Mouse (Mus musculus) heart, embryonic 15.5 days (tissue): ENCODE data around the gene Slc25a30. TPM values are rescaled to one million over a fixed set of nuclear protein-coding genes. Genes with fewer than 3 reads are reported as not detected.
A peak's percentile ranks its signal among the peaks of the same experiment; 100 is the strongest.

Experiments used
- ATAC-seq: fragments of 200-750 bp; cut with Nextera tagmentation; replicated peaks from 2 replicates; pipeline ENCODE4 v1.8.0; 2017; ENCODE audit warnings: low read depth, moderate TSS enrichment; ENCODE audit not compliant: insufficient number of reproducible peaks, insufficient read depth, low FRiP score
- H3K27ac ChIP-seq: fragments of 300-500 bp; sonication (generic); 2 replicates; pipeline ENCODE4 v1.5.1; 2015; ENCODE audit warnings: mild to moderate bottlenecking, inconsistent platforms
- H3K27me3 ChIP-seq: fragments of 300-500 bp; sonication (generic); 2 replicates; pipeline ENCODE4 v1.6.1; 2015; ENCODE audit warnings: inconsistent platforms
- H3K36me3 ChIP-seq: fragments of 300-500 bp; sonication (generic); 2 replicates; pipeline ENCODE4 v1.6.1; 2015; ENCODE audit warnings: mild to moderate bottlenecking, inconsistent platforms
- H3K4me1 ChIP-seq: fragments of 300-500 bp; sonication (generic); replicated peaks from 2 replicates; pipeline ENCODE4 v1.6.1; 2015; ENCODE audit warnings: inconsistent platforms
- H3K4me2 ChIP-seq: fragments of 300-500 bp; sonication (generic); 2 replicates; pipeline ENCODE4 v1.6.1; 2015; ENCODE audit warnings: inconsistent platforms, mild to moderate bottlenecking, moderate library complexity
- H3K4me3 ChIP-seq: fragments of 300-500 bp; sonication (generic); 2 replicates; pipeline ENCODE4 v1.5.1; 2015; ENCODE audit warnings: mild to moderate bottlenecking, inconsistent platforms
- H3K9ac ChIP-seq: fragments of 300-500 bp; sonication (generic); 2 replicates; pipeline ENCODE4 v1.6.1; 2015; ENCODE audit warnings: mild to moderate bottlenecking, inconsistent platforms
- H3K9me3 ChIP-seq: fragments of 300-500 bp; sonication (generic); replicated peaks from 2 replicates; pipeline ENCODE4 v1.6.1; 2016; ENCODE audit warnings: inconsistent platforms
- WGBS: fragments of 180-500 bp; shearing (Covaris S2); methylation state at CpG from one replicate; pipeline ENCODE4 v1.1.7; 2015; ENCODE audit warnings: mixed read lengths; 5-methylcytosine and 5-hydroxymethylcytosine counted together
- polyA plus RNA-seq: library from polyadenylated mRNA; unstranded; fragments of >200 nt; fragmentation: Nextera tagmentation; extraction: Ambion mirVana; gene quantifications from 2 replicates; pipeline ENCODE4 v1.2.1, GENCODE M21; 2015

Gene Slc25a30
- polyA plus RNA-seq, 1 experiment from 2014 or later: 5.8 TPM

- 59% methylated on average over 17 of the region's 17 CpGs for WGBS
- Histone ChIP-seq H3K9me3 (no peaks in the 10 kb centered on the region), H3K4me2 (0 out of 2 replicates have a peak overlapping the region, but pooled peaks have one; percentile 19), H3K27me3 (no peaks in the 10 kb centered on the region), H3K27ac (no peak overlapping the region), H3K36me3 (peaks cover 28% of the 10 kb centered on the region; the same call in 1 of the 2 replicates), H3K4me1 (peaks cover 4% of the 10 kb centered on the region), H3K4me3 (no peak overlapping the region), H3K9ac (no peak overlapping the region)
- ATAC-seq: no peak
These were observed 19.2 kb downstream of the Slc25a30 start for GRCm38 (mm10) chr14:75767492-75768274.

GRCm38 (mm10) chr14:75761028-75761805 lies 25.6 kb downstream of the Slc25a30 start:
- no peak overlapping the region for H3K27ac ChIP-seq
- WGBS: 48% methylated on average over 10 of the region's 10 CpGs
- H3K9ac ChIP-seq: no peak overlapping the region
- no peak for ATAC-seq
- H3K4me1 ChIP-seq: no peaks in the 10 kb centered on the region
- no peak overlapping the region for H3K4me2 ChIP-seq
- no peak overlapping the region for H3K4me3 ChIP-seq
- peaks cover 9% of the 10 kb centered on the region; the same call in 1 of the 2 replicates for H3K36me3 ChIP-seq
- no peaks in the 10 kb centered on the region for H3K9me3 ChIP-seq
- no peaks in the 10 kb centered on the region for H3K27me3 ChIP-seq

- Histone ChIP-seq H3K36me3 (no peaks in the 10 kb centered on the region), H3K9me3 (no peaks in the 10 kb centered on the region), H3K4me3 (no peak overlapping the region), H3K4me1 (peaks cover 2% of the 10 kb centered on the region), H3K27me3 (no peaks in the 10 kb centered on the region), H3K4me2 (no peak overlapping the region), H3K9ac (no peak overlapping the region), H3K27ac (no peak overlapping the region)
- WGBS: 71% methylated on average over 7 of the region's 7 CpGs
- no peak for ATAC-seq
These were observed 28.4 kb downstream of the Slc25a30 start for GRCm38 (mm10) chr14:75758401-75758800.

- Histone ChIP-seq H3K9ac (no peak overlapping the region), H3K27ac (no peak overlapping the region), H3K9me3 (no peaks in the 10 kb centered on the region), H3K27me3 (no peaks in the 10 kb centered on the region), H3K4me1 (peaks cover 7% of the 10 kb centered on the region), H3K4me2 (no peak overlapping the region), H3K4me3 (no peak overlapping the region), H3K36me3 (no peaks in the 10 kb centered on the region)
- no peak for ATAC-seq
- WGBS: 80% methylated on average over 2 of the region's 2 CpGs
These were observed 29.0 kb downstream of the Slc25a30 start for GRCm38 (mm10) chr14:75757821-75758220.

- no peak overlapping the region for H3K4me3 ChIP-seq
- no peak overlapping the region for H3K9ac ChIP-seq
- no peaks in the 10 kb centered on the region for H3K36me3 ChIP-seq
- H3K4me1 ChIP-seq: peaks cover 16% of the 10 kb centered on the region
- 79% methylated on average over 6 of the region's 6 CpGs for WGBS
- no peaks in the 10 kb centered on the region for H3K27me3 ChIP-seq
- ATAC-seq: no peak
- no peak overlapping the region for H3K27ac ChIP-seq
- no peaks in the 10 kb centered on the region for H3K9me3 ChIP-seq
- H3K4me2 ChIP-seq: no peak overlapping the region
These were observed 29.9 kb downstream of the Slc25a30 start for GRCm38 (mm10) chr14:75756971-75757370.

- no peaks in the 10 kb centered on the region for H3K36me3 ChIP-seq
- H3K4me2 ChIP-seq: peak within 1 kb of the TSS; percentile 67
- H3K27me3 ChIP-seq: no peaks in the 10 kb centered on the region
- no peaks in the 10 kb centered on the region for H3K9me3 ChIP-seq
- peak within 1 kb of the TSS; percentile 70 for H3K9ac ChIP-seq
- H3K4me3 ChIP-seq: peak within 1 kb of the TSS; percentile 75
- peaks cover 18% of the 10 kb centered on the region for H3K4me1 ChIP-seq
- peak within 1 kb of the TSS; percentile 85 for H3K27ac ChIP-seq
- WGBS: under 1% methylated on average over 78 of the region's 78 CpGs
- ATAC-seq: peak; percentile 95
These were observed 32.6 kb downstream of the Slc25a30 start, which contains the start of gene Cog3 for GRCm38 (mm10) chr14:75753991-75754817. TSS of gene Cog3 (minus strand) at chr14:75754517.

- Histone ChIP-seq H3K27me3 (no peaks in the 10 kb centered on the region), H3K27ac (no peak overlapping the region), H3K4me1 (peaks cover 18% of the 10 kb centered on the region), H3K9me3 (no peaks in the 10 kb centered on the region), H3K4me3 (peak overlapping the region; percentile 75), H3K4me2 (peak overlapping the region; percentile 67), H3K9ac (peak overlapping the region; percentile 70), H3K36me3 (no peaks in the 10 kb centered on the region)
- WGBS: 49% methylated on average over 8 of the region's 8 CpGs
- no peak for ATAC-seq
These were observed 33.6 kb downstream of the Slc25a30 start for GRCm38 (mm10) chr14:75753206-75753605.

- peaks cover 18% of the 10 kb centered on the region for H3K4me1 ChIP-seq
- H3K36me3 ChIP-seq: peaks cover 10% of the 10 kb centered on the region; the same call in 1 of the 2 replicates
- H3K4me2 ChIP-seq: no peak overlapping the region
- H3K4me3 ChIP-seq: no peak overlapping the region
- H3K9me3 ChIP-seq: no peaks in the 10 kb centered on the region
- WGBS: 73% methylated on average over 4 of the region's 4 CpGs
- H3K27ac ChIP-seq: no peak overlapping the region
- no peak for ATAC-seq
- H3K27me3 ChIP-seq: no peaks in the 10 kb centered on the region
- no peak overlapping the region for H3K9ac ChIP-seq
These were observed 35.8 kb downstream of the Slc25a30 start for GRCm38 (mm10) chr14:75751040-75751439.

GRCm38 (mm10) chr14:75749123-75749522 lies 37.7 kb downstream of the Slc25a30 start:
- H3K4me2 ChIP-seq: no peak overlapping the region
- no peak overlapping the region for H3K27ac ChIP-seq
- no peaks in the 10 kb centered on the region for H3K27me3 ChIP-seq
- no peak overlapping the region for H3K9ac ChIP-seq
- H3K4me3 ChIP-seq: no peak overlapping the region
- WGBS: 90% methylated on average over 4 of the region's 4 CpGs
- H3K9me3 ChIP-seq: no peaks in the 10 kb centered on the region
- ATAC-seq: no peak
- peaks cover 21% of the 10 kb centered on the region; the same call in 1 of the 2 replicates for H3K36me3 ChIP-seq
- peaks cover 18% of the 10 kb centered on the region for H3K4me1 ChIP-seq

GRCm38 (mm10) chr14:75747960-75748359 lies 38.9 kb downstream of the Slc25a30 start:
- no peak overlapping the region for H3K4me3 ChIP-seq
- H3K36me3 ChIP-seq: peaks cover 21% of the 10 kb centered on the region; the same call in 1 of the 2 replicates
- H3K4me1 ChIP-seq: peaks cover 12% of the 10 kb centered on the region
- no peaks in the 10 kb centered on the region for H3K9me3 ChIP-seq
- ATAC-seq: no peak
- H3K9ac ChIP-seq: no peak overlapping the region
- H3K4me2 ChIP-seq: no peak overlapping the region
- WGBS: 90% methylated on average over 2 of the region's 2 CpGs
- H3K27me3 ChIP-seq: no peaks in the 10 kb centered on the region
- no peak overlapping the region for H3K27ac ChIP-seq

GRCm38 (mm10) chr14:75741904-75742303 lies 44.9 kb downstream of the Slc25a30 start:
- H3K4me1 ChIP-seq: no peaks in the 10 kb centered on the region
- no peak overlapping the region for H3K4me3 ChIP-seq
- no peak overlapping the region for H3K27ac ChIP-seq
- H3K9me3 ChIP-seq: no peaks in the 10 kb centered on the region
- H3K4me2 ChIP-seq: no peak overlapping the region
- no peak for ATAC-seq
- 66% methylated on average over 3 of the region's 3 CpGs for WGBS
- no peaks in the 10 kb centered on the region for H3K27me3 ChIP-seq
- no peak overlapping the region for H3K9ac ChIP-seq
- H3K36me3 ChIP-seq: peaks cover 58% of the 10 kb centered on the region
